ENCODE assay signal across 8 mouse cellular contexts in the genomic region with DNA sequence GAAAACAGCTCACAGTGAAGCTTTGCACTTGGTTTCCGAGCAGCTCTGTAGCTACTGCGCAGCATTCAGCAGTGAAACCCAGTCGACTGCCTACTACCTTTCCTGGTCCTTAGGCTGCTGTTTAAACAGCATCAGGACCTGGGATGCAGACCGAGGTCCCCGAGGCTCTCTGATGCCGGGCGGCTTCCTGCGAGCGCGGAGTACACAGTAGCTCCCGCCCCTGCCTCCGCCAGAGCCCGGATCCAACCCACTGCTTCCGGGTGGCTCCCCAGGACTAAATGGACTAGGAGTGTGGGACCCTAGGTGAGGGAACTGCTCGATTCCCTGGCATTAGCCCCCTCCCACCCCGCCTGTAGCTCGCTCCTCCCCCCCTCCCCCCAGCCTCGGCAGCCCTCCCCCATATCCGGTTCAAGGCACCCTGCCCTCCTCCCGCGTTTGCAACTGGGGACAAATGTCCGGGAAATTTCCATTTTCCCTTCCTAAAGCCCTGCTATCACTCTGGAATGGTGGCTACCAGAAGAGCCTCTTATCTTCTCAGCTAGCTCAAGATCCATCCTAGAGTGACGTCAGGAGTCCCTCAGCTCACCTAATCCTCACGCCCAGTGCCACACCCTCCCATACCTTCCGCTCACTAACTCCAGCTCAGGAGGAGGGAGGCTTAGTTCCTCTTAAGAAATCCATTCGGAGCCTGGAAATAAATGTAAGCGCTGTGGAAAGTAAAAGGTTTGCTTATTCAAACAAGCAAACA. TPM values are rescaled to one million over a fixed set of nuclear protein-coding genes. Genes with fewer than 3 reads are reported as not detected.
DNase-seq lines count a peak whose midpoint lies in the region; ATAC-seq lines count a peak whose summit lies in the region.

No protein-coding gene starts in this region.

- H3K36me3 ChIP-seq in kidney, embryonic 15.5 days, result no peaks in the 10 kb centered on the region
- H3K36me3 ChIP-seq in liver, embryonic 15.5 days (replicated peaks), result no peaks in the 10 kb centered on the region
- no peaks in the 10 kb centered on the region for H3K36me3 ChIP-seq in stomach, embryonic 16.5 days (ENCODE audit: control insufficient read depth, insufficient read depth, low read length)

- no peaks in the 10 kb centered on the region for H3K9me3 ChIP-seq in kidney, embryonic 15.5 days (replicated peaks)
- no peaks in the 10 kb centered on the region for H3K9me3 ChIP-seq in liver, embryonic 15.5 days (replicated peaks)
- H3K9me3 ChIP-seq in stomach, embryonic 16.5 days (replicated peaks; ENCODE audit: control insufficient read depth, low read length), result no peaks in the 10 kb centered on the region

- WGBS in kidney, embryonic 15.5 days, result under 1% methylated on average over 27 of the region's 27 CpGs
- under 1% methylated on average over 27 of the region's 27 CpGs for WGBS in liver, embryonic 15.5 days (ENCODE audit: insufficient replicate concordance)
- WGBS in stomach, embryonic 16.5 days, result under 1% methylated on average over 27 of the region's 27 CpGs

- peak; percentile 73 for ATAC-seq in kidney, embryonic 15.5 days (replicated peaks; ENCODE audit: low FRiP score)
- peak; percentile 45 for ATAC-seq in liver, embryonic 15.5 days (ENCODE audit: insufficient read depth)
- peak; percentile 72 for ATAC-seq in stomach, embryonic 16.5 days (ENCODE audit: insufficient read depth, low FRiP score)

- DNase-seq in urinary bladder, adult 18-20 months (ENCODE audit: low spot score in 2 of 2), result peak; percentile 40 to 68
- DNase-seq in urinary bladder, postnatal 10 days (ENCODE audit: low spot score), result no peak
- peak; percentile 78 for DNase-seq in embryo, embryonic 11 days
- DNase-seq in heart, adult 8-10 months (ENCODE audit: low spot score), result peak; percentile 41
- DNase-seq in natural killer cell, adult 2 months (ENCODE audit: low spot score in 2 of 2), result peak; percentile 26 to 46

- peak overlapping the region; percentile 73 for H3K9ac ChIP-seq in kidney, embryonic 15.5 days
- peak overlapping the region; percentile 86 for H3K9ac ChIP-seq in liver, embryonic 15.5 days
- peak overlapping the region; percentile 93 for H3K9ac ChIP-seq in stomach, embryonic 16.5 days (ENCODE audit: low read length)

- H3K27ac ChIP-seq in kidney, embryonic 15.5 days, result peak overlapping the region; percentile 94
- H3K27ac ChIP-seq in liver, embryonic 15.5 days (replicated peaks), result peak overlapping the region; percentile 80
- peak overlapping the region; percentile 84 for H3K27ac ChIP-seq in stomach, embryonic 16.5 days (ENCODE audit: low read length)

- H3K4me1 ChIP-seq in kidney, embryonic 15.5 days, result peaks cover 13% of the 10 kb centered on the region
- H3K4me1 ChIP-seq in liver, embryonic 15.5 days (replicated peaks), result peaks cover 47% of the 10 kb centered on the region
- H3K4me1 ChIP-seq in stomach, embryonic 16.5 days (ENCODE audit: control insufficient read depth, insufficient read depth, low read length), result no peaks in the 10 kb centered on the region

- peak overlapping the region; percentile 82 for H3K4me3 ChIP-seq in kidney, embryonic 15.5 days (replicated peaks)
- H3K4me3 ChIP-seq in liver, embryonic 15.5 days (replicated peaks), result peak overlapping the region; percentile 83
- peak overlapping the region; percentile 80 for H3K4me3 ChIP-seq in stomach, embryonic 16.5 days (replicated peaks; ENCODE audit: low read length)

- peak overlapping the region; percentile 87 for H3K4me2 ChIP-seq in kidney, embryonic 15.5 days
- peak overlapping the region; percentile 97 for H3K4me2 ChIP-seq in liver, embryonic 15.5 days
- peak overlapping the region; percentile 58 for H3K4me2 ChIP-seq in stomach, embryonic 16.5 days (ENCODE audit: low read depth, low read length)

- no peaks in the 10 kb centered on the region for H3K27me3 ChIP-seq in kidney, embryonic 15.5 days
- peaks cover 11% of the 10 kb centered on the region for H3K27me3 ChIP-seq in liver, embryonic 15.5 days
- H3K27me3 ChIP-seq in stomach, embryonic 16.5 days (ENCODE audit: control insufficient read depth, insufficient read depth, low read length), result no peaks in the 10 kb centered on the region

RNA-seq across cellular contexts. Expression of gene Haao, which starts 14.5 kb away (rescaled TPM):
- total RNA-seq in heart, adult 8-10 months (2022), result under 1 TPM in 1 of 4 experiments, not detected in 3; 0.56 TPM
- polyA plus RNA-seq in kidney, embryonic 15.5 days (2015; fragmentation: Nextera tagmentation; extraction: Ambion mirVana), result 1.8 and 2.3 TPM in 2 replicates
- 57.4 and 80.7 TPM in 2 replicates for polyA plus RNA-seq in liver, embryonic 15.5 days (2015; fragmentation: Nextera tagmentation; extraction: Ambion mirVana)
- polyA plus RNA-seq in stomach, embryonic 16.5 days (2015; fragmentation: Nextera tagmentation; extraction: Ambion mirVana), result 4.0 and 4.1 TPM in 2 replicates

Comparison
In these comparisons a context has a peak if more than half of its experiments do, and no peak if none do; other contexts are left out.
1. RNA of gene Haao, which starts 14.5 kb away (polyA plus RNA-seq): 57.4 to 80.7 TPM in liver, embryonic 15.5 days; 4.0 to 4.1 TPM in stomach, embryonic 16.5 days and 1.8 to 2.3 TPM in kidney, embryonic 15.5 days; every median in the first group is over 10 times any median in the second.
2. Peak in every context shown above with its lines, with median percentiles within 50 percentile points of each other: ATAC-seq, H3K27ac ChIP-seq, H3K4me2 ChIP-seq, H3K4me3 ChIP-seq and H3K9ac ChIP-seq.